In genomic region chr14:97431221-97431620, GRCm38 (mm10) we compare ENCODE assay signal across 27 mouse cellular contexts.
"Had no signal": no experiment of that assay in that cellular context is flagged by ENCODE, and none has a peak within 500 bp of the region (broad histone marks: within the 10 kb centered on the region; RNA-seq: fewer than 3 reads in every experiment).

No protein-coding gene starts in this region.

- H3K27me3 ChIP-seq: heart, embryonic 12.5 days; hindbrain, embryonic 12.5 days; intestine, embryonic 15.5 days; limb, embryonic 12.5 days; liver, embryonic 13.5 days; liver, embryonic 15.5 days had no signal

- H3K36me3 ChIP-seq: heart, embryonic 10.5 days; heart, embryonic 12.5 days; hindbrain, embryonic 10.5 days; hindbrain, embryonic 12.5 days; intestine, embryonic 15.5 days; limb, embryonic 10.5 days; limb, embryonic 12.5 days; liver, embryonic 13.5 days; liver, embryonic 15.5 days had no signal

- H3K4me1 ChIP-seq: heart, embryonic 10.5 days; heart, embryonic 12.5 days; hindbrain, embryonic 10.5 days; hindbrain, embryonic 12.5 days; intestine, embryonic 15.5 days; limb, embryonic 12.5 days; liver, embryonic 13.5 days; liver, embryonic 15.5 days had no signal

- H3K9ac ChIP-seq: heart, embryonic 12.5 days; hindbrain, embryonic 12.5 days; hindbrain, embryonic 14.5 days; intestine, embryonic 15.5 days; limb, embryonic 12.5 days; liver, embryonic 13.5 days; liver, embryonic 15.5 days had no signal

- DNase-seq: gastrocnemius, adult 2 months; gastrocnemius, postnatal 10 days; gastrocnemius, postnatal 25 days; heart, adult 18-20 months; heart, postnatal 10 days; heart, postnatal 4 days; kidney, adult 11 months; kidney, adult 8-10 months; kidney, postnatal 10 days; kidney, postnatal 25 days; kidney, postnatal 4 days; liver; liver, embryonic 13.5 days had no signal

- H3K9me3 ChIP-seq: heart, embryonic 10.5 days; heart, embryonic 12.5 days; hindbrain, embryonic 10.5 days; hindbrain, embryonic 12.5 days; intestine, embryonic 15.5 days; limb, embryonic 10.5 days; limb, embryonic 12.5 days; liver, embryonic 13.5 days; liver, embryonic 15.5 days had no signal

- ATAC-seq: hindbrain, embryonic 16.5 days; inflammation-experienced regulatory T-cells, adult 6 months; intestine, embryonic 15.5 days had no signal

- H3K4me2 ChIP-seq: heart, embryonic 12.5 days; hindbrain, embryonic 12.5 days; hindbrain, embryonic 14.5 days; intestine, embryonic 15.5 days; limb, embryonic 12.5 days; liver, embryonic 11.5 days; liver, embryonic 13.5 days; liver, embryonic 15.5 days had no signal

- H3K4me3 ChIP-seq: gastrocnemius, adult 2 months; heart, embryonic 10.5 days; heart, embryonic 12.5 days; hindbrain, embryonic 10.5 days; hindbrain, embryonic 12.5 days; intestine, embryonic 15.5 days; layer of hippocampus, adult 2 months; left cerebral cortex, adult 2 months; limb, embryonic 10.5 days; limb, embryonic 12.5 days; liver, embryonic 13.5 days; liver, embryonic 15.5 days had no signal

- H3K27ac ChIP-seq: gastrocnemius, adult 2 months; heart, embryonic 10.5 days; hindbrain, embryonic 10.5 days; hindbrain, embryonic 12.5 days; hindbrain, embryonic 14.5 days; intestine, embryonic 15.5 days; layer of hippocampus, adult 2 months; left cerebral cortex, adult 2 months; limb, embryonic 10.5 days; limb, embryonic 12.5 days; liver, embryonic 13.5 days; liver, embryonic 15.5 days had no signal
